Mouse (Mus musculus): Measurements from ENCODE around the gene Ascl2. TPM values are rescaled to one million over a fixed set of nuclear protein-coding genes. Genes with fewer than 3 reads are reported as not detected.
A peak's percentile ranks its signal among the peaks of the same experiment; 100 is the strongest.

The Ascl2 gene
- polyA plus RNA-seq, 1 experiment from 2014 or later = 0.23 TPM

DNA sequence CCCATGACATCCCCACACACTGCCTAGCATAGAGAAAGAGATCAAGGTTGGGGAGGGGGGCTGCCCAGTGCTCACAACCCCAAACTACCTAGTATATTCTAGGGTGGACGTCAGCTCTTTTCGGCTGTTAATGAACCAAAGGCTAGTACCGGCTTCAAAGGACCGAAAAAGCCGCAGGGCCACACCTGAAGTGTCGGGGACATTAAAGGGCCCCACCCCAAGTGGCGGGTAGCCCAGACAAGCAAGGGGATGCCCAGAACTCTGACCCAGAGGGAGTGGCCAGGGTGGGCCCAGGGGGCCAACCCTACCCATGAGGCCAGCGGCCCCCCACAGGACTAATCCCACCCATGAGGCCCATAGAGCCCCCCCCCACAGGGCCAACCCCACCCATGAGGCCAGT lies 41.8 kb downstream of the Ascl2 start:
- TF ChIP-seq CTCF (IDR thresholded peaks at IDR 0.05; ENCODE audit: low read depth) = no peak
- TF ChIP-seq EP300 (IDR thresholded peaks at IDR 0.05; ENCODE audit: low read depth) = no peak
- H3K27ac ChIP-seq (ENCODE audit: low read depth) = no peak overlapping the region
- no peaks in the 10 kb centered on the region for H3K27me3 ChIP-seq (ENCODE audit: insufficient read depth, low read length)
- 68% methylated on average over 8 of the region's 8 CpGs for WGBS (ENCODE audit: insufficient replicate concordance)
- no peak overlapping the region for H3K4me3 ChIP-seq (ENCODE audit: low read depth, low read length)
- H3K9ac ChIP-seq (replicated peaks) = no peak overlapping the region
- ATAC-seq = no peak
- H3K4me2 ChIP-seq (ENCODE audit: low read depth, low read length) = no peak overlapping the region
- H3K36me3 ChIP-seq (replicated peaks; ENCODE audit: insufficient read depth, low read length) = no peaks in the 10 kb centered on the region
- no peak for DNase-seq
- no peaks in the 10 kb centered on the region for H3K9me3 ChIP-seq (ENCODE audit: low read length)
- no peaks in the 10 kb centered on the region for H3K4me1 ChIP-seq (ENCODE audit: insufficient read depth)

DNA sequence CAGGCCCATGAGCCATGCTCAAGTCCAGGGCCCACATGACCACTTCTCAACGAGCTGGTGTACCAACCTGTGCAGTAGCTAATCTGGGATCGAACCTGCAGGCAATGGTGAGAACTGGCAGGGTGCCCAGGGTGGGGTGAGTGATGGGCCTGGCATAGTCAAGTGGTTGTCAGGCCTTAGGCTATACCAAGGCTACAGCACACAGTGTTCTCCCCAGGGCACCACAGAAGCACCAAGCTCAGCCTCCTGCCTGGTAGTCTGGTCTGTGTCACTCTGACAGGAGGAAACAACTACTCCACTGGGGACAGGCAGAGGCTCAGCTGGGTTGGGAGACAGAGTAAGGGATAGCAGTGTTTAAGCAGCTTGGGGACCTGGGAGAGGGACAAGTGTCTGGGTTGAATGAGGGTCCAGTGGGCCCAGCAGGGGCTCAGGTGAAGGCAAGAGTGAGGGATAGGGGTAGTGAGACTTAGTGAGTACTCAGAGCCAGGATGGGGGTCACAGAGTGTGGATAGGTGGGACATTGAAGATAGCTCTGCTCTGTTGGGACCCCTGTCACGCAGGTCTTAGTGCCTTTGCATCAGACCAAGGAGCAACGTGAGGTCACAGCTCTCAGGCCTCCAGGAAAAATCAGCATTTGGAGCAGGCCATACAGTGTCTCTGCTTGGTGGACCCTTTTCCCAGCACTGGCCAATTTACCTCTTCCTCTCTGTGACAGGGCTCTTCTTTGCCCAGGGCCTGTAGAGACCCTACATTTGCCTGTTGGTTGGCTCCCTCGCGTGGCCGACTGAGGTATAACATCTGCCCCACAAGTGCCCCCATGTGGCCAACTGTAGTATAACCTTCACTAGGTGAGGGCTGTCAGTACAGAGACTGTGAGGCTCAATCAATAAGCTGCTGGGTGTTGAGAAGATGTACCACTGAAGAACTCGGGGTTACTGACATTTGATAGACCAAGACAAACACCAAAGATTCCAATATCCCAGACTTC lies 50.1 kb downstream of the Ascl2 start:
- ATAC-seq = peak; percentile 77
- no peak overlapping the region for H3K27ac ChIP-seq (ENCODE audit: low read depth)
- TF ChIP-seq EP300 (IDR thresholded peaks at IDR 0.05; ENCODE audit: low read depth) (no peak), CTCF (IDR thresholded peaks at IDR 0.05; ENCODE audit: low read depth) (peak; percentile 100)
- no peak overlapping the region for H3K4me3 ChIP-seq (ENCODE audit: low read depth, low read length)
- H3K36me3 ChIP-seq (replicated peaks; ENCODE audit: insufficient read depth, low read length) = no peaks in the 10 kb centered on the region
- H3K4me2 ChIP-seq (ENCODE audit: low read depth, low read length) = no peak overlapping the region
- H3K27me3 ChIP-seq (ENCODE audit: insufficient read depth, low read length) = no peaks in the 10 kb centered on the region
- H3K9ac ChIP-seq (replicated peaks) = no peak overlapping the region
- DNase-seq = peak; percentile 87
- H3K9me3 ChIP-seq (ENCODE audit: low read length) = no peaks in the 10 kb centered on the region
- 22% methylated on average over 8 of the region's 8 CpGs for WGBS (ENCODE audit: insufficient replicate concordance)
- no peaks in the 10 kb centered on the region for H3K4me1 ChIP-seq (ENCODE audit: insufficient read depth)

DNA sequence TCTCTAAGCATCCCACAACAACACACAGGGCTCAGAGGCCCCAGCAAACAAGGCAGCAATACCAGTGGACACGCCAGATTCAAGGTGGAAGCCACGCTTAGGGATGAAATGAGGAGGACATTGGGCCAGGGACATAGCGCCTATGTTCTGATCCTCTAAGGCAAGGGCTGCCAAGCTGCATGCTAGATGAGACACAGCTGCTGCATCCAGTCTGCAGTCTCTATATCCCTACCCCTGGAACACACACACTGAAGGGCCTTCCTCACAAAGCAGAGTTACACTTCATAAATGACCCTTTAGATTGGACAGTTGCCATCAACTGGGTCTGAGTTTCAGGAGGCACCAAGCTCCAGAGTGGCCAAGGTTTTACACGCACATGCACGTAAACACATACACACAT lies 51.4 kb downstream of the Ascl2 start:
- H3K9ac ChIP-seq (replicated peaks) = no peak overlapping the region
- 78% methylated on average over 5 of the region's 5 CpGs for WGBS (ENCODE audit: insufficient replicate concordance)
- no peaks in the 10 kb centered on the region for H3K9me3 ChIP-seq (ENCODE audit: low read length)
- H3K27me3 ChIP-seq (ENCODE audit: insufficient read depth, low read length) = no peaks in the 10 kb centered on the region
- H3K4me3 ChIP-seq (ENCODE audit: low read depth, low read length) = no peak overlapping the region
- no peak overlapping the region for H3K4me2 ChIP-seq (ENCODE audit: low read depth, low read length)
- TF ChIP-seq EP300 (IDR thresholded peaks at IDR 0.05; ENCODE audit: low read depth) (no peak), CTCF (IDR thresholded peaks at IDR 0.05; ENCODE audit: low read depth) (no peak)
- DNase-seq = no peak
- no peak overlapping the region for H3K27ac ChIP-seq (ENCODE audit: low read depth)
- no peak for ATAC-seq
- H3K4me1 ChIP-seq (ENCODE audit: insufficient read depth) = no peaks in the 10 kb centered on the region
- no peaks in the 10 kb centered on the region for H3K36me3 ChIP-seq (replicated peaks; ENCODE audit: insufficient read depth, low read length)

Other genes starting within 250 kb of the Ascl2 start
- gene Ins2, start 225.9 kb downstream of the Ascl2 start, polyA plus RNA-seq (2015; fragmentation: Nextera tagmentation; extraction: Ambion mirVana) = 10.2 TPM in 1 of 2 replicates, not detected in the other
- not detected in 2 replicates for gene Th, start 38.1 kb downstream of the Ascl2 start, polyA plus RNA-seq (2015; fragmentation: Nextera tagmentation; extraction: Ambion mirVana)
- gene Tspan32, start 35.8 kb upstream of the Ascl2 start, polyA plus RNA-seq (2015; fragmentation: Nextera tagmentation; extraction: Ambion mirVana) = 31.0 and 37.5 TPM in 2 replicates
- 213 and 231 TPM in 2 replicates for gene Cd81, start 83.5 kb upstream of the Ascl2 start, polyA plus RNA-seq (2015; fragmentation: Nextera tagmentation; extraction: Ambion mirVana)
- 24.1 and 25.2 TPM in 2 replicates for gene Tssc4, start 100.0 kb upstream of the Ascl2 start, polyA plus RNA-seq (2015; fragmentation: Nextera tagmentation; extraction: Ambion mirVana)
- gene Trpm5, start 125.4 kb upstream of the Ascl2 start, polyA plus RNA-seq (2015; fragmentation: Nextera tagmentation; extraction: Ambion mirVana) = 0.13 and 0.42 TPM in 2 replicates
- gene Kcnq1, start 137.1 kb upstream of the Ascl2 start, polyA plus RNA-seq (2015; fragmentation: Nextera tagmentation; extraction: Ambion mirVana) = 0.37 and 0.63 TPM in 2 replicates

Data from liver, postnatal 0 days (tissue).